Mouse (Mus musculus): ENCODE measurements around the gene Ccdc134. TPM values are rescaled to one million over a fixed set of nuclear protein-coding genes. Genes with fewer than 3 reads are reported as not detected.
A peak's percentile ranks its signal among the peaks of the same experiment; 100 is the strongest.

Gene Ccdc134
- polyA plus RNA-seq, 1 experiment = 0.70 TPM

DNA sequence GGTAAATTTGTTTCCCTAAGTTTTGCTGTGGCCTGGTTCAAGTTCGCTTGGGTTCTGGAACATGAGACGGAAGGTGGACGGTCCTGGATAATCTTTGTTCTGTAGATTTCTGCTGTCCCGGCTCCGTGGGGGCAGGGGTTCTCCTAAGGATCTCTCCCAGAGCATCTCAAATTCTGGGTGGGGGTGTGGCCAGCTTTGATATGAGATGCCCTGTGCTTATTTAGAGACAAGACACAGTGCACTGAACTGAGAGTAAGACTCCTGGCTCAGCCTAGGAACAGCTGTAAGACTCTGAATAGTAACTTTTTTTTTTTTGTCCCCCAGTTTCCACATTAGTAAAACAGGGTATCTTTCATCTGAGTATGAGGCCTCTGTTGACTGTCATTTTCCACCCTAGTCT lies 676 bp downstream of the Ccdc134 start:
- Histone ChIP-seq H3K4me3 (replicated peaks) (peak overlapping the region; percentile 87), H3K4me1 (ENCODE audit: control insufficient read depth) (peaks cover 39% of the 10 kb centered on the region), H3K27me3 (ENCODE audit: control insufficient read depth) (peaks cover 2% of the 10 kb centered on the region; the same call in 1 of the 2 replicates), H3K9me3 (ENCODE audit: control insufficient read depth, low read length) (no peaks in the 10 kb centered on the region), H3K36me3 (ENCODE audit: control insufficient read depth) (peaks cover 36% of the 10 kb centered on the region)
- TF ChIP-seq GATA1 (IDR thresholded peaks at IDR 0.05; ENCODE audit: low read length) (no peak), TAL1 (IDR thresholded peaks at IDR 0.05; ENCODE audit: low read length) (no peak)

DNA sequence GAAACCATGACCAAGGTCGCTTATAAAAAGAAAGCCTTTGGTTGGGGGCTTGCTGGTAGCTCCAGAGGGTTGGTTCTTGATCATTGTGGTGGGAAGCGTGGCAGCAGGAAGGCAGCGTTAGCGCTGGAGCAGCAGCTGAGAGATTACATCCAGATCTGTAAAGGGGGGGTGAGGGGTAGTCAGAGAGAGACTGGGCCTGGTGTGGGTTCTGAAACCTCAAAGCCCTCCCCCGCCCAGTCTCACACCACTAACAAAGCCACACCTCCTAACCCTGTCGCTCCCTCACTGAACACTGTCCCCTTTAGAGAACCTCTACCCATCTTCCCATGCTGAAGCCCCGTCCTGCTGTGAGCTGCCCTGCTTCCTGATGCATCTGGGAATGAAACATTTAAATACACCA lies 2.9 kb downstream of the Ccdc134 start:
- Histone ChIP-seq H3K4me3 (replicated peaks) (no peak overlapping the region), H3K4me1 (ENCODE audit: control insufficient read depth) (peaks cover 39% of the 10 kb centered on the region), H3K27me3 (ENCODE audit: control insufficient read depth) (no peaks in the 10 kb centered on the region), H3K36me3 (ENCODE audit: control insufficient read depth) (peaks cover 58% of the 10 kb centered on the region), H3K9me3 (ENCODE audit: control insufficient read depth, low read length) (no peaks in the 10 kb centered on the region)
- TF ChIP-seq TAL1 (IDR thresholded peaks at IDR 0.05; ENCODE audit: low read length) (no peak), GATA1 (IDR thresholded peaks at IDR 0.05; ENCODE audit: low read length) (no peak)

DNA sequence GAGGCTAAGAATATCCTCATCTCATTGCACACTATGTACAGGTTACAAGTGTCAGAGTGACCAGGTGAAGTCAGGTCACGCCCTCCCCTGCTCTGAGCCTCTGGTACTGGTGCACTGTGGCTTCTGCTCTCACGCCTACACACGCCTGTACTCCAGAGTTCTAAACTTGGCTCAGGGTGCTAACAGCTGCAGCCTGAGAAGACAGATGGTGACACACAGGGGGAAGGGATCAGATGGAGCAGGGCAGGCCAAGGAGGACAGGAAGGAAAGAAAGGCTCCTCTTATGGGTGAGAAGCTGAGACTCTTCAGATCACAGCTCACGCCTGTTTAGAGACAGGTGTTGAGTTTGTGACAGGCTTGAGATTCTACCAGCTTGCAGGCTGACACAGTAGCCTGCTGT lies 7.7 kb downstream of the Ccdc134 start:
- TF ChIP-seq GATA1 (IDR thresholded peaks at IDR 0.05; ENCODE audit: low read length) (no peak), TAL1 (IDR thresholded peaks at IDR 0.05; ENCODE audit: low read length) (no peak)
- no peaks in the 10 kb centered on the region for H3K9me3 ChIP-seq (ENCODE audit: control insufficient read depth, low read length)

DNA sequence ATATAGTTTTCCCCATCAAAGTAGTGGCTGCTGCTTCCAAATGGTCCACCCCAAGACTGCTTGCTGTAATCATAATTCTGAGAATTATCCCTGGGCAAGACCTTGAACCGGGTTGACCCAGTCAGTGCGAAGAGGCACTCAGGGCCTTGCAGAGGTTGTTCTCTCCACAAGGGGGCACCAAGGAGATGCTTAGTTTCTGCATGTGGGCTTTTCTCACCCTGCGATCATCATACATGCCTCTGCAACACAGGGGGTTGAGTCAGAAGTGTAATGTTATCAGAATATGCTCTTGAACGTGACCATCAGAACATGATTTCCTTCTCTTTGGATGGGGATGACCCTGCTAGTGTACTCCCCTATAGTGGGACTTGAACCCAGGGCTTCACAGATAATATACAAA lies 10.8 kb downstream of the Ccdc134 start:
- TF ChIP-seq GATA1 (IDR thresholded peaks at IDR 0.05; ENCODE audit: low read length) (no peak), TAL1 (IDR thresholded peaks at IDR 0.05; ENCODE audit: low read length) (no peak)
- Histone ChIP-seq H3K4me1 (ENCODE audit: control insufficient read depth) (peaks cover 5% of the 10 kb centered on the region), H3K27me3 (ENCODE audit: control insufficient read depth) (no peaks in the 10 kb centered on the region), H3K9me3 (ENCODE audit: control insufficient read depth, low read length) (no peaks in the 10 kb centered on the region), H3K4me3 (replicated peaks) (no peak overlapping the region), H3K36me3 (ENCODE audit: control insufficient read depth) (peaks cover 70% of the 10 kb centered on the region)

More for the DNA sequence above, 7.7 kb downstream of the Ccdc134 start:
- H3K27me3 ChIP-seq (ENCODE audit: control insufficient read depth) = no peaks in the 10 kb centered on the region
- no peak overlapping the region for H3K4me3 ChIP-seq (replicated peaks)
- peaks cover 79% of the 10 kb centered on the region for H3K36me3 ChIP-seq (ENCODE audit: control insufficient read depth)
- H3K4me1 ChIP-seq (ENCODE audit: control insufficient read depth) = peaks cover 6% of the 10 kb centered on the region

DNA sequence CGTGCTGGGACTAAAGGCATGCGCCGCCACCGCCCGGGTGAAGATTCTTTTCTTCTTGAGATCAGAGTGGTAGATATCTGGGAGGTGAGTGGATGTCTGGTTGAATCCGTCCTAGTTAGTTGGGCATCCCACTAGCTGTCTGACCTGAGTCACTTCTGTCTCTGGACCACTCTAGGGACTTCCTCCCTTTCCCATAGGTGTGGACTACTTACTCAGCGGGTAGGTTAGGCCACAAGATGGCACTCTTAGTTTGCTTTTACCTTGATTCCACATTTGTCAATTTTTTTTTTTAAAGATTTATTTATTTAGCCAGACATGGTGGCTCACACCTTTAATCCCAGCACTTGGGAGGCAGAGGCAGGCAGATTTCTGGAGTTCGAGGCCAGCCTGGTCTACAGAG lies 11.5 kb downstream of the Ccdc134 start:
- Histone ChIP-seq H3K36me3 (ENCODE audit: control insufficient read depth) (peaks cover 68% of the 10 kb centered on the region), H3K4me3 (replicated peaks) (no peak overlapping the region), H3K27me3 (ENCODE audit: control insufficient read depth) (no peaks in the 10 kb centered on the region), H3K9me3 (ENCODE audit: control insufficient read depth, low read length) (no peaks in the 10 kb centered on the region), H3K4me1 (ENCODE audit: control insufficient read depth) (peaks cover 10% of the 10 kb centered on the region)
- TF ChIP-seq TAL1 (IDR thresholded peaks at IDR 0.05; ENCODE audit: low read length) = no peak
- no peak for TF ChIP-seq GATA1 (IDR thresholded peaks at IDR 0.05; ENCODE audit: low read length)

DNA sequence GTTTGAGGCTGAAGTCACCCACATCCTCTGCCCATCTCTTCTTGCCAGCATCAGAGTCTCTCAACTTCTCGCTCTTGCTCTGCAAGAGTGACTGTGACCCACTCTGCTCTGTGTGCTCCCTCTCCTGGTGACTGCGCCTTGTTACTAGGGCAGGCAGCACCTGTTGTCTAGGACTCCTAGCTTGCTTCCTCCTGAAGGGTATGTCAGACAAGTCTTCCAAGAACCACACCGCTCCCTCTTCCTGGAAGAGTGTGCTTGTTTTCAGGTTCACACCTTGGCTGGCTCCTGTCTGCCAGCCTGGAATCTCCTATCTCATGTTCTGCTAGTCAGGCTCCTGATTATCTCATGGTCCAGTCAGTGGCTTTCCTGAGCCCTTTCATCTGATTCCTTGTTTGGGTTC lies 12.6 kb downstream of the Ccdc134 start:
- Histone ChIP-seq H3K27me3 (ENCODE audit: control insufficient read depth) (no peaks in the 10 kb centered on the region), H3K9me3 (ENCODE audit: control insufficient read depth, low read length) (no peaks in the 10 kb centered on the region), H3K4me3 (replicated peaks) (no peak overlapping the region), H3K4me1 (ENCODE audit: control insufficient read depth) (peaks cover 19% of the 10 kb centered on the region), H3K36me3 (ENCODE audit: control insufficient read depth) (peaks cover 60% of the 10 kb centered on the region)
- TF ChIP-seq GATA1 (IDR thresholded peaks at IDR 0.05; ENCODE audit: low read length) = no peak
- TF ChIP-seq TAL1 (IDR thresholded peaks at IDR 0.05; ENCODE audit: low read length) = no peak

DNA sequence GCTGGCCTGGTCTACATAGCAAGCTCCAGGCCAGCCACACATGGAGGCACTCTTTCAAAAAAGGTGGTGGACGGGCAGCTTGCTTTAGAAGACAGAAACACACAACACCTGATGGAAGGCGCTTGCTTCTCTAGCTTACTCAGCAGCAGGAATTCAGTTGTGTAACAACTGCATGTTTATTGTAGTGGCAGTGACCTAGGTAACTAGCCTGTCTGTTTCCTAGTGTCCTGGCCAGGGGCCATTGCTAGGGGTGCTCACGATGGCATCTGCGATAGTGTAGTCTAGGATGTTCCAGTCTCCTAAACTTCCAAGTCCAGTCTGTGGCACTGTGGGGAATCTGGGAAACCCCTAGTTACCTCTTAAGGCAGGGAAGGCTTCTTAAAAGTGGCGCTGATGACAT lies 16.4 kb downstream of the Ccdc134 start:
- Histone ChIP-seq H3K4me1 (ENCODE audit: control insufficient read depth) (peaks cover 48% of the 10 kb centered on the region), H3K36me3 (ENCODE audit: control insufficient read depth) (peaks cover 38% of the 10 kb centered on the region), H3K4me3 (replicated peaks) (no peak overlapping the region), H3K9me3 (ENCODE audit: control insufficient read depth, low read length) (no peaks in the 10 kb centered on the region), H3K27me3 (ENCODE audit: control insufficient read depth) (no peaks in the 10 kb centered on the region)
- TF ChIP-seq TAL1 (IDR thresholded peaks at IDR 0.05; ENCODE audit: low read length) = no peak
- TF ChIP-seq GATA1 (IDR thresholded peaks at IDR 0.05; ENCODE audit: low read length) = no peak

DNA sequence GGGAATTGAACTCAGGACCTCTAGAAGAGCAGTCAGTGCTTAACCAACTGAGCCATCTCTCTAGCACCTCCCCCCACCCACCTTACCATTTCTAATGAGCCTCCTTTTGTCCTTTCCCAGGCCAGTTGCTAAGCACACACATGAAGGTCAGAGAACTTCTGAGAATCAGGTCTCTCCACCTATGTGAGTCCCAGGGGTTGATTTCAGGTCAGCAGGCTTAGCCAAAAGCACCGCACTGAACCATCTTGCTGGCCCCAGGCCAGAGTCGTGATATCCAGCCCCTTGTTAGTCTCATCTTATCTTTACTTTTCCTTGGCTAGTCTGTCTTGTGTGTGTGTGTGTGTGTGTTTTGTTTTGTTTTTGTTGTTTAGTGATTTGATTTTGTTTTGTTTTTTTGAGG lies 17.7 kb downstream of the Ccdc134 start:
- H3K4me3 ChIP-seq (replicated peaks) = no peak overlapping the region
- no peak for TF ChIP-seq GATA1 (IDR thresholded peaks at IDR 0.05; ENCODE audit: low read length)
- H3K4me1 ChIP-seq (ENCODE audit: control insufficient read depth) = peaks cover 56% of the 10 kb centered on the region
- no peaks in the 10 kb centered on the region for H3K27me3 ChIP-seq (ENCODE audit: control insufficient read depth)
- H3K9me3 ChIP-seq (ENCODE audit: control insufficient read depth, low read length) = no peaks in the 10 kb centered on the region
- H3K36me3 ChIP-seq (ENCODE audit: control insufficient read depth) = peaks cover 37% of the 10 kb centered on the region

DNA sequence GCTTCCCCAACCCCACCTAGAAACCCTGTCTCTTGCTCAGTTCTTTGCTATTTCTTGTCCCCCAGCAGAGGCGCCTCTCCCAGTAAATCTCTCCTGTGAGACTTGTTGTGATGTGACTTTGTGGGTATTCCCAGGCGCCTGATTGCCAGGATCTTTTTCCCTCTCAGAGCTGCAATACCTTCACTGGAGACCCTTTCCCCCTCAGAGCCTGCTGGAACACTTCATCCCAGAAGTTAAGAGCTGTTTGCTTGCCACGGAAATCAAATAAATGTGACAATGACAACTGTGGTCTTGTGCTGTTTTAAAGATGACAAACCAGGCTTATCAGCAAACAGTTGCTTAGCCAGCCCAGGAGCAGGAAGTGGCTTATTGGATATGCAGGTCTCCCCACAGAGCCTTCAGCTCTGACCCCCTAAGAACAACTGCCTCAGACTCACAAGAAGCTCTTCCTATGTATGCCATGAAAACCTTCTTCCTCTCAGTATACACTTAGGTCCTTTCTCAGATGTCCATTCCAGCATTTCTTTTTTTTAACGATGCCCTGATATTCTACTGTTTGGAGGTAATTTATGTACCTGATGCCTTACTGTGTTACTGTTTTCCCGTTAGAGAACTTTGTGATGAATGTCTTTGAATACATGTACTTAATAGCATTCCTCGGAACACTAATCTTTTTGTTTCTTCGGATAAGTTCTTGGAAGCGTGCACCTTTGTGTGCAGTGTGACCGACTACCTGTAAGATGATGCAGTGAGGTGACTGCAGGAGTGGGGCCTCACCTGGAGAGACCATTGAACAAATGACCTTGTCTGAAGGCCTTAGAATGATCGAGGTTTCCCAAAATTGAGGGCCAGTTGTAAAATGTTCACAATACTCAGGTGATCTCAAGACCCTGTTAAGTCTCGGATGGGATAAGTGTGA lies 18.4 kb downstream of the Ccdc134 start:
- H3K4me3 ChIP-seq (replicated peaks) = peak overlapping the region; percentile 97
- no peaks in the 10 kb centered on the region for H3K9me3 ChIP-seq (ENCODE audit: control insufficient read depth, low read length)
- peaks cover 59% of the 10 kb centered on the region for H3K4me1 ChIP-seq (ENCODE audit: control insufficient read depth)
- no peaks in the 10 kb centered on the region for H3K27me3 ChIP-seq (ENCODE audit: control insufficient read depth)
- H3K36me3 ChIP-seq (ENCODE audit: control insufficient read depth) = peaks cover 35% of the 10 kb centered on the region
- TF ChIP-seq GATA1 (IDR thresholded peaks at IDR 0.05; ENCODE audit: low read length) (no peak), TAL1 (IDR thresholded peaks at IDR 0.05; ENCODE audit: low read length) (no peak)
